Mouse (Mus musculus) CH12.LX (cell line): ENCODE data around the gene Snx32. TPM values are rescaled to one million over a fixed set of nuclear protein-coding genes. Genes with fewer than 3 reads are reported as not detected.

ENCODE experiments used
- DNase-seq: peaks from one replicate; pipeline ENCODE4 v3.0.0-alpha.2; 2013; ENCODE audit errors: extremely low read depth
- H3K27ac ChIP-seq: 2 replicates; pipeline ENCODE4 v1.5.1; 2012; ENCODE audit warnings: low read depth, mild to moderate bottlenecking, control low read depth, moderate library complexity; ENCODE audit not compliant: insufficient read depth
- H3K27me3 ChIP-seq: replicated peaks from 2 replicates; pipeline ENCODE3; 2012; ENCODE audit warnings: inconsistent platforms
- H3K36me3 ChIP-seq, 2 experiments: replicated peaks in 1 of 2; 2 replicates each; pipeline versions ENCODE3 to v1.6.1; 2012; ENCODE audit warnings: inconsistent platforms in 1 of 2, low read length in 1 of 2, mild to moderate bottlenecking in 1 of 2, mixed read lengths in 1 of 2, moderate library complexity in 1 of 2; ENCODE audit not compliant: control insufficient read depth in 1 of 2, insufficient read depth in 1 of 2
- H3K4me1 ChIP-seq, 2 experiments: 2 replicates each; pipeline ENCODE4 v1.6.1; 2012; ENCODE audit warnings: inconsistent platforms in 1 of 2, moderate library complexity in 1 of 2; ENCODE audit not compliant: insufficient read depth in 2 of 2, control insufficient read depth in 1 of 2
- H3K4me2 ChIP-seq: 2 replicates; pipeline ENCODE4 v1.6.1; 2012; ENCODE audit warnings: low read depth, mild to moderate bottlenecking, control low read depth; ENCODE audit not compliant: poor library complexity, insufficient read depth, severe bottlenecking
- H3K4me3 ChIP-seq, 3 experiments: fragments of 150-350 bp in 1 of 3; sonication (generic) in 1 of 3; replicated peaks in 1 of 3; 2 replicates each; pipeline versions ENCODE3 to v1.5.1; 2011 to 2012; ENCODE audit warnings: low read depth in 2 of 3, low read length in 2 of 3, mild to moderate bottlenecking in 2 of 3, moderate library complexity in 2 of 3, control low read depth in 1 of 3, improper control_type of control experiment in 1 of 3, inconsistent platforms in 1 of 3, mixed read lengths in 1 of 3; ENCODE audit not compliant: poor library complexity in 1 of 3
- H3K79me2 ChIP-seq: replicated peaks from 2 replicates; pipeline ENCODE4 v1.6.1; 2012; ENCODE audit warnings: mild to moderate bottlenecking, moderate library complexity; ENCODE audit not compliant: control insufficient read depth, poor library complexity, insufficient read depth, severe bottlenecking; ENCODE audit errors: extremely low read depth
- H3K9ac ChIP-seq: 2 replicates; pipeline ENCODE4 v1.6.1; 2012; ENCODE audit warnings: low read depth, mild to moderate bottlenecking, control low read depth, moderate library complexity; ENCODE audit not compliant: insufficient read depth
- H3K9me3 ChIP-seq: replicated peaks from 2 replicates; pipeline ENCODE3; 2012; ENCODE audit warnings: low read length, inconsistent platforms, mixed read lengths
- CTCF ChIP-seq, 2 experiments: IDR thresholded peaks in 1 of 2; conservative IDR thresholded peaks in 1 of 2; 2 replicates each; pipeline ENCODE4 v1.5.1; 2011 to 2012; ENCODE audit warnings: low read depth in 2 of 2, low read length in 2 of 2, improper control_type of control experiment in 1 of 2, inconsistent platforms in 1 of 2, mild to moderate bottlenecking in 1 of 2, moderate library complexity in 1 of 2
- ELF1 ChIP-seq: IDR thresholded peaks from 2 replicates; pipeline ENCODE4 v1.6.1; 2014; ENCODE audit warnings: low read depth, mild to moderate bottlenecking, inconsistent platforms, low read length, improper control_type of control experiment
- EP300 ChIP-seq: IDR thresholded peaks from 2 replicates; pipeline ENCODE4 v1.6.1; 2011; ENCODE audit warnings: low read length, improper control_type of control experiment
- GABPA ChIP-seq: IDR thresholded peaks from 2 replicates; pipeline ENCODE4 v1.6.1; 2012; ENCODE audit warnings: low read depth, low read length, improper control_type of control experiment, inconsistent platforms; ENCODE audit not compliant: insufficient replicate concordance
- IRF4 ChIP-seq: IDR thresholded peaks from 2 replicates; pipeline ENCODE4 v1.6.1; 2014; ENCODE audit warnings: low read depth, mild to moderate bottlenecking, inconsistent platforms, low read length, improper control_type of control experiment
- JUN ChIP-seq: IDR thresholded peaks from 2 replicates; pipeline ENCODE4 v1.6.1; 2011; ENCODE audit warnings: low read depth, mild to moderate bottlenecking, low read length, improper control_type of control experiment, moderate library complexity; ENCODE audit not compliant: insufficient read depth
- KAT2A ChIP-seq: IDR thresholded peaks from 2 replicates; pipeline ENCODE4 v1.6.1; 2012; ENCODE audit warnings: low read length, improper control_type of control experiment, inconsistent platforms; ENCODE audit not compliant: insufficient replicate concordance
- MAFK ChIP-seq: IDR thresholded peaks from 2 replicates; pipeline ENCODE4 v1.6.1; 2011; ENCODE audit warnings: low read length, improper control_type of control experiment; ENCODE audit not compliant: insufficient replicate concordance
- MAX ChIP-seq: IDR thresholded peaks from 2 replicates; pipeline ENCODE4 v1.6.1; 2011; ENCODE audit warnings: low read length, improper control_type of control experiment
- MEF2A ChIP-seq: IDR thresholded peaks from 2 replicates; pipeline ENCODE4 v1.6.1; 2014; ENCODE audit warnings: low read depth, mild to moderate bottlenecking, inconsistent platforms, low read length, improper control_type of control experiment, borderline replicate concordance
- MXI1 ChIP-seq: IDR thresholded peaks from 2 replicates; pipeline ENCODE4 v1.6.1; 2011; ENCODE audit warnings: mild to moderate bottlenecking, low read depth, low read length, improper control_type of control experiment
- MYC ChIP-seq: IDR thresholded peaks from 2 replicates; pipeline ENCODE4 v1.6.1; 2011; ENCODE audit warnings: low read depth, mild to moderate bottlenecking, improper control_type of control experiment, low read length
- NRF1 ChIP-seq: IDR thresholded peaks from 2 replicates; pipeline ENCODE4 v1.6.1; 2014; ENCODE audit warnings: low read depth, mild to moderate bottlenecking, inconsistent platforms, low read length, improper control_type of control experiment, moderate library complexity
- POLR2A ChIP-seq: IDR thresholded peaks from 2 replicates; pipeline ENCODE4 v1.6.1; 2011; ENCODE audit warnings: low read depth, mild to moderate bottlenecking, improper control_type of control experiment, low read length
- POLR2AphosphoS2 ChIP-seq: IDR thresholded peaks from 2 replicates; pipeline ENCODE4 v1.6.1; 2011; ENCODE audit warnings: low read depth, low read length, improper control_type of control experiment
- RCOR1 ChIP-seq: conservative IDR thresholded peaks from 2 replicates; pipeline ENCODE4 v1.6.1; 2012; ENCODE audit warnings: low read depth, mild to moderate bottlenecking, inconsistent platforms, low read length, improper control_type of control experiment
- SIN3A ChIP-seq: IDR thresholded peaks from 2 replicates; pipeline ENCODE4 v1.6.1; 2012; ENCODE audit warnings: low read length, improper control_type of control experiment, inconsistent platforms
- TBP ChIP-seq: conservative IDR thresholded peaks from 2 replicates; pipeline ENCODE4 v1.6.1; 2011; ENCODE audit warnings: low read depth, low read length, improper control_type of control experiment
- USF2 ChIP-seq: conservative IDR thresholded peaks from 2 replicates; pipeline ENCODE4 v1.6.1; 2011; ENCODE audit warnings: low read depth, low read length, improper control_type of control experiment
- ZNF384 ChIP-seq: IDR thresholded peaks from 2 replicates; pipeline ENCODE4 v1.6.1; 2012; ENCODE audit warnings: low read depth, low read length, improper control_type of control experiment, inconsistent platforms
- dilution Hi-C: fragments of 300-500 bp; cut with MboI; formaldehyde crosslinking; loops from 2 replicates; pipeline ENCODE4 v1.14.3; 2020; ENCODE audit warnings: low sequenced_read_pairs; ENCODE audit not compliant: extremely low pct_unique_long_range_greater_than_20kb, extremely low pct_ligation_motif_present
- in situ Hi-C: fragments of 300-500 bp; cut with MboI; formaldehyde crosslinking; loops from 3 replicates; pipeline ENCODE4 v1.14.3; 2019; ENCODE audit warnings: low sequenced_read_pairs, low pct_ligation_motif_present, low pct_unique_long_range_greater_than_20kb, mixed read lengths
- polyA plus RNA-seq: library from polyadenylated mRNA; unstranded; fragments of >175 nt; gene quantifications from 2 replicates; pipeline ENCODE4 v1.2.1, GENCODE M21; 2012; ENCODE audit warnings: low read depth; ENCODE audit not compliant: insufficient read length
- total RNA-seq, 2 experiments: library from RNA; depleted of rRNA; stranded (reverse); fragments of 300-350 nt in 1 of 2; fragments of >200 nt in 1 of 2; gene quantifications; 2 replicates each; pipeline ENCODE4 v1.2.3; 2012 to 2014

Gene Snx32
- total and polyA plus RNA-seq, 3 experiments: 0.75 to 2.7 (median 2.4) TPM

DNA sequence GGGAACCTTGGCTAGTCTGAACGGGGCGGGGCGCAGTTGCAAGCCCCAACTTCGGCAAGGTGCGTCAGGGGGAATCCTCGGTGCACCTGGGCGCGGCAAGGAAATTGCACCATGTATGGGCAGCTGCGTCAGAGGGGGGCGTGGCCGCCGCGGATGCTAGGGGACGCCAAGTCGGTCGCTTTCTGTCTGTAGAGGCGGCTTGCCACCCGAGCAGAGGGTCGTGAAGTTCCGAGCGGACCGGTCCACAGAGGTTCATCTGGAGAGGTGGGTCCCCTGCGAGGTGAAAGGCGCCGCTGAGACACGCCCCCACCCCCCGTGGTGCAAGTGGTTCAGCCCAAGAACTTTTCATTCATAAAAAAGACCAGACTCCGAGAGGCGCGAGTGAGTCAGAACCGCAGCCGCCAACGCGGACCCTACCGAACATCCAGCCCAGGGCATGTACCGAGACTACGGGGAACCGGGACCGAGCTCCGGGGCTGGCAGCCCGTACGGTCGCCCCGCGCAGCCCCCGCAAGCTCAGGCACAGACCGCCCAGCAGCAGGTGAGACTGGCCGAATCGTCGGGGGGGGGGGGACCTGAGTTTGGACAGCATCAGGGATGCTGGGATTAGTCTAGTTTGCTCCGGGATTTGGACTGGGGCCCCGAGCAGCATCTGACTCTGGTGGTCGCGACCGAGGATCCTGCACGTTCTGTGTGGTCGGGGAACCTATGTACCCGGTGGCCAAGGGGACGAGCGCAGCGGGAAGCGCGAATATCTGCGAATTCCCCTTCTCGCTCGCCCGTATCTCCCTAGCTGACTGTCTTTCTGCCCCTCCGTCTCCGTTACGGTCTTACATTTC, 62.6 kb downstream of the Snx32 start, which contains the start of gene Fosl1 (continued):
- no peak for TF ChIP-seq MEF2A

DNA sequence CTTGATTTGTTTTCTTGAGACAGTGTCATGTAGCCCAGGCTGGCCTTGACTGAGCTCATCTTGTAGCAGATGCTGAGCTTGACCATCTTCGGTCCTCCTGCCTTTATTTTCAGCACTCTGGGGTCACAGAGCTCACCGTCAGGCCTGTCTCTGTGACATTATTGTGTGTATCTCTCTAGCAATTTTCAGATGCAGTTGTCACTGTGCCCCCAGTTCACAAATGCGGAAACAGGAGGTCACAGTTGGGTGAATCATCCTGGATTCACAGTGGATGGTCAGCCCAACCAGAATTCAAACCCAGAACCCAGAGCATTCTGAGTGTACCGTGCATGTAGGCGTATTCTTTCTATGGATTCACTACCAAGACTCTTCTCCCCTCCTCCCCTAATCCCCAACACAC, 64.6 kb downstream of the Snx32 start:
- Histone ChIP-seq H3K4me3 (no peak overlapping the region), H3K4me1 (peaks cover 9 to 20% of the 10 kb centered on the region in 2 experiments), H3K9ac (no peak overlapping the region), H3K27me3 (peaks cover 50% of the 10 kb centered on the region), H3K27ac (no peak overlapping the region), H3K79me2 (no peaks in the 10 kb centered on the region), H3K36me3 (no peaks in the 10 kb centered on the region), H3K4me2 (no peak overlapping the region), H3K9me3 (peaks cover 1% of the 10 kb centered on the region)
- no peak for DNase-seq
- dilution Hi-C loops (no loop called here), in situ Hi-C loops (no loop called here)
- TF ChIP-seq GABPA: no peak
- TF ChIP-seq MYC: no peak
- TF ChIP-seq NRF1: no peak
- TF ChIP-seq EP300: no peak
- TF ChIP-seq RCOR1: no peak
- no peak for TF ChIP-seq MXI1
- no peak for TF ChIP-seq JUN
- no peak for TF ChIP-seq IRF4
- no peak for TF ChIP-seq USF2
- no peak for TF ChIP-seq MAX
- TF ChIP-seq MAFK: no peak
- no peak for TF ChIP-seq SIN3A
- TF ChIP-seq KAT2A: no peak
- no peak for TF ChIP-seq ZNF384
- no peak for TF ChIP-seq TBP
- no peak for TF ChIP-seq ELF1
- no peak for TF ChIP-seq POLR2AphosphoS2
- no peak for TF ChIP-seq CTCF (conservative IDR thresholded peaks at IDR 0.05 in 1 of 2, IDR thresholded peaks at IDR 0.05 in 1 of 2; ENCODE audit: low read depth in 2 of 2, low read length in 2 of 2)
- TF ChIP-seq POLR2A: no peak
- TF ChIP-seq MEF2A: no peak
